Mouse (Mus musculus) hindbrain, postnatal 0 days (tissue): ENCODE measurements at regions not wholly inside any gene's neighbourhood (a gene's known extent, or its start where the extent isn't known, plus 50 kb on each side); places are given as distances from the start of the nearest gene placed in this dataset.

ENCODE experiments used
- ATAC-seq: fragments of 200-750 bp; cut with Nextera tagmentation; 2 replicates; pipeline ENCODE4 v1.8.0; 2017; ENCODE audit warnings: mild to moderate bottlenecking, moderate TSS enrichment, moderate library complexity
- DNase-seq: peaks from one replicate; pipeline ENCODE4 v3.0.0-alpha.2; 2015; ENCODE audit warnings: low spot score
- H3K27ac ChIP-seq: fragments of 300-500 bp; sonication (generic); 2 replicates; pipeline ENCODE4 v1.5.1; 2014; ENCODE audit warnings: mild to moderate bottlenecking
- H3K27me3 ChIP-seq: fragments of 300-500 bp; sonication (generic); 2 replicates; pipeline ENCODE4 v1.6.1; 2014; ENCODE audit warnings: low read length, mixed read lengths; ENCODE audit not compliant: insufficient read depth
- H3K36me3 ChIP-seq: fragments of 300-500 bp; sonication (generic); 2 replicates; pipeline ENCODE4 v1.6.1; 2014; ENCODE audit warnings: low read length, mixed read lengths; ENCODE audit not compliant: insufficient read depth
- H3K4me1 ChIP-seq: fragments of 300-500 bp; sonication (generic); 2 replicates; pipeline ENCODE4 v1.6.1; 2014; ENCODE audit warnings: antibody characterized with exemption, low read length, mixed read lengths; ENCODE audit not compliant: insufficient read depth
- H3K4me2 ChIP-seq: fragments of 300-500 bp; sonication (generic); 2 replicates; pipeline ENCODE4 v1.6.1; 2014; ENCODE audit warnings: low read depth, mild to moderate bottlenecking, low read length, moderate library complexity, mixed read lengths
- H3K4me3 ChIP-seq: fragments of 300-500 bp; sonication (generic); 2 replicates; pipeline ENCODE4 v1.5.1; 2014; ENCODE audit warnings: low read length
- H3K9ac ChIP-seq: fragments of 300-500 bp; sonication (generic); replicated peaks from 2 replicates; pipeline ENCODE4 v1.6.1; 2014; ENCODE audit warnings: mild to moderate bottlenecking, low read length, moderate library complexity, mixed read lengths
- H3K9me3 ChIP-seq: fragments of 300-500 bp; sonication (generic); 2 replicates; pipeline ENCODE4 v1.6.1; 2016; ENCODE audit warnings: low read length, mixed read lengths
- CTCF ChIP-seq: IDR thresholded peaks from 2 replicates; pipeline ENCODE4 v1.5.1; 2016; ENCODE audit warnings: antibody characterized with exemption, control low read depth, low read depth
- WGBS: fragments of 180-500 bp; shearing (Covaris S2); extraction: QIAGEN DNeasy Blood & Tissue Kit; methylation state at CpG from one replicate; pipeline ENCODE4 v1.1.7; 2014; 5-methylcytosine and 5-hydroxymethylcytosine counted together

DNA sequence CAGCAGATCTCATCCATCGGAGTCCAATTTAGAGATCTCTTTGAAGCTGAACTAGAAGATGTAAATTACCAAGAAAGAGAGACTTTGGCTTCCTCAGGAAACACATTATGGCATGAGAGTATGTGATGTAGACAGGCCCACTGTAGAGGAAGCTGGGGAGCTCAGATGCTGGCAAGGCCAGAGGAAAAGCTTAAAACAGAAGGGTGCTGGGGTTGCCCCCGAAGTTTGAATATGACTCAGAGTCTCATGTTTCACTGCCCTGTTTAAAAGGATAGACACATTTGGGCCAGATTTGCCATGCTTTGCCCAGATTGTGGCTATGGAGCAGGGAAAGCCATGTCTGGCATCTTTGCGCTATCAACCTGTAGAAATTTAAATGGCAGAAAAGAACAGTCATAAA is 705.1 kb downstream of the 5730522E02Rik start:
- TF ChIP-seq CTCF, result no peak
- Histone ChIP-seq H3K27ac (no peak overlapping the region), H3K4me2 (no peak overlapping the region), H3K4me1 (no peaks in the 10 kb centered on the region), H3K9ac (no peak overlapping the region), H3K4me3 (no peak overlapping the region), H3K9me3 (no peaks in the 10 kb centered on the region), H3K36me3 (no peaks in the 10 kb centered on the region), H3K27me3 (no peaks in the 10 kb centered on the region)
- WGBS, result 90% methylated on average over 3 of the region's 3 CpGs
- DNase-seq, result no peak
- ATAC-seq, result no peak

GRCm38 (mm10) chr11:25473682-25474365 is 736.7 kb downstream of the 5730522E02Rik start:
- H3K36me3 ChIP-seq, result no peaks in the 10 kb centered on the region
- no peak for TF ChIP-seq CTCF
- no peak overlapping the region for H3K4me3 ChIP-seq
- ATAC-seq (no peak), DNase-seq (no peak)
- H3K27ac ChIP-seq, result no peak overlapping the region
- WGBS, result 48% methylated on average over 2 of the region's 2 CpGs
- H3K9ac ChIP-seq, result no peak overlapping the region
- H3K4me1 ChIP-seq, result no peaks in the 10 kb centered on the region
- H3K9me3 ChIP-seq, result no peaks in the 10 kb centered on the region
- H3K4me2 ChIP-seq, result no peak overlapping the region
- no peaks in the 10 kb centered on the region for H3K27me3 ChIP-seq

GRCm38 (mm10) chr11:25469819-25470218 is 740.7 kb downstream of the 5730522E02Rik start:
- ATAC-seq, result no peak
- Histone ChIP-seq H3K4me3 (no peak overlapping the region), H3K36me3 (no peaks in the 10 kb centered on the region), H3K27me3 (no peaks in the 10 kb centered on the region), H3K4me2 (no peak overlapping the region), H3K9ac (no peak overlapping the region), H3K4me1 (no peaks in the 10 kb centered on the region), H3K9me3 (no peaks in the 10 kb centered on the region), H3K27ac (no peak overlapping the region)
- TF ChIP-seq CTCF, result no peak
- 59% methylated on average over 6 of the region's 6 CpGs for WGBS
- DNase-seq, result no peak

DNA sequence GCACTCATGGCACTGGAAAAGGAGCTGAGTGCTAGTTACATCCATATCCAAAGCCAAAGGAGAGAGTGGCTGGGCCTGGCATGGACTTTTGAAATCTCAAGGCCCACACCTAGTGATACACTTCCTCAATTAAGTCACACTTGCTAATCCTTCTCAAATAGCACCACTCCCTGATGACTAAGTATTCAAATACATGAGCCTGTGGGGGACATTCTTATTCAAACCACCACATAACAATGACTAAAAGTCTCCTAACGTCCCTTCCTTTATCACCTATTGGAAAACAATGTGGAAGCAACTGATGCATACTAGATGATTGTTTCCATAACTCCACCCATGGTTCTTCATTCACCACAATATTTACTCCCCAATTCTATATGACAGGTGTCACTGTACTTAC is 773.4 kb downstream of the 5730522E02Rik start:
- Histone ChIP-seq H3K4me2 (no peak overlapping the region), H3K27me3 (no peaks in the 10 kb centered on the region), H3K4me1 (no peaks in the 10 kb centered on the region), H3K4me3 (no peak overlapping the region), H3K36me3 (no peaks in the 10 kb centered on the region), H3K27ac (no peak overlapping the region), H3K9ac (no peak overlapping the region), H3K9me3 (0 out of 2 replicates have a peak, but pooled peaks cover 2% of the 10 kb centered on the region)
- no peak for ATAC-seq
- WGBS, result 62% methylated on average over 1 of the region's 1 CpGs
- TF ChIP-seq CTCF, result no peak
- no peak for DNase-seq

DNA sequence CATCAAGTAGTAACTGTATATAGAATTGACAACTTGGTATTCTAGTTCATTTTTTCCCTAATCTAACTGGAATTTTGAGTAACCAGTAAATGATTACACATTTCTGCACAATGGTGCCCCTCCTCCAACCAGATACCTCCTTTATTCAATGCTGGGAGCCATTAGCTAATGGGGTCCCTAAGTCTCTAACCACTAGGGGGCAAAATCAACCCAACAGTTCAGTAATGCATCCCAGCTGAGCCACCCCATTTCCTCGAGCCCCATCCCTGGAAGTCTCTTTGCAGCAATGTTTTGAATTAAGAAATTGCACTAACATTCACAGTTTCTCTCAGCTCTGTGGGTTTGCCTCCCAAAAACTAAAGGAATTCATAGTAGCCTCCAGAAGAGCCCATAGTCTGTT is 774.9 kb downstream of the 5730522E02Rik start:
- no peak overlapping the region for H3K4me3 ChIP-seq
- no peak overlapping the region for H3K4me2 ChIP-seq
- no peaks in the 10 kb centered on the region for H3K27me3 ChIP-seq
- no peaks in the 10 kb centered on the region for H3K36me3 ChIP-seq
- H3K9ac ChIP-seq, result no peak overlapping the region
- H3K4me1 ChIP-seq, result no peaks in the 10 kb centered on the region
- TF ChIP-seq CTCF, result peak; percentile 32
- ATAC-seq (no peak), DNase-seq (no peak)
- WGBS, result 47% methylated on average over 1 of the region's 1 CpGs
- H3K9me3 ChIP-seq, result 0 out of 2 replicates have a peak, but pooled peaks cover 2% of the 10 kb centered on the region
- H3K27ac ChIP-seq, result no peak overlapping the region

GRCm38 (mm10) chr11:25423186-25423585 is 787.4 kb downstream of the 5730522E02Rik start:
- WGBS, result 95% methylated on average over 4 of the region's 4 CpGs
- no peaks in the 10 kb centered on the region for H3K9me3 ChIP-seq
- no peaks in the 10 kb centered on the region for H3K4me1 ChIP-seq
- no peak for TF ChIP-seq CTCF
- H3K36me3 ChIP-seq, result no peaks in the 10 kb centered on the region
- no peak overlapping the region for H3K4me3 ChIP-seq
- no peak overlapping the region for H3K9ac ChIP-seq
- no peaks in the 10 kb centered on the region for H3K27me3 ChIP-seq
- no peak for ATAC-seq
- no peak overlapping the region for H3K4me2 ChIP-seq
- no peak for DNase-seq
- H3K27ac ChIP-seq, result no peak overlapping the region

- no peak overlapping the region for H3K4me2 ChIP-seq
- DNase-seq, result no peak
- no peaks in the 10 kb centered on the region for H3K27me3 ChIP-seq
- no peaks in the 10 kb centered on the region for H3K4me1 ChIP-seq
- ATAC-seq, result no peak
- H3K4me3 ChIP-seq, result no peak overlapping the region
- H3K27ac ChIP-seq, result no peak overlapping the region
- TF ChIP-seq CTCF, result no peak
- H3K9me3 ChIP-seq, result no peaks in the 10 kb centered on the region
- no peak overlapping the region for H3K9ac ChIP-seq
- H3K36me3 ChIP-seq, result no peaks in the 10 kb centered on the region
Observed at GRCm38 (mm10) chr11:25421486-25421885, 789.1 kb downstream of the 5730522E02Rik start.
